Mouse (Mus musculus) gastrocnemius, postnatal 10 days (tissue): ENCODE results near the gene Pif1. TPM values are rescaled to one million over a fixed set of nuclear protein-coding genes. Genes with fewer than 3 reads are reported as not detected.

ENCODE experiments used
- DNase-seq: peaks from one replicate; pipeline ENCODE4 v3.0.0; 2021; ENCODE audit warnings: mixed read lengths
- long read RNA-seq, 2 experiments: library from polyadenylated mRNA; stranded (forward); transcript quantifications; one replicate each; pipeline ENCODE4 v2.0.0; 2021
- total RNA-seq, 2 experiments: library from RNA; stranded (reverse); gene quantifications; 2 replicates each; pipeline ENCODE4 v1.2.3; 2021

Pif1 gene
- total RNA-seq = 1 to 10 TPM in 1 of 2 experiments, under 1 TPM in 1; 0.92 to 1.4 TPM
- long read RNA-seq, experiment 1, partial matches to known transcripts = 2 of 6 reads
- long read RNA-seq, experiment 1, other reads (novel, unspliced or antisense) = 2 of 6 reads
- long read RNA-seq, experiment 2, partial matches to known transcripts = 0 of 4 reads
- long read RNA-seq, experiment 2, other reads (novel, unspliced or antisense) = 0 of 4 reads

- peak; percentile 76 for DNase-seq
Measured at GRCm38 (mm10) chr9:65586406-65587269, at the start of gene Pif1. Pif1 (plus strand) TSS chr9:65587160.

GRCm38 (mm10) chr9:65537901-65538630 lies 48.9 kb upstream of the Pif1 start:
- no peak for DNase-seq

- no peak for DNase-seq
Measured at GRCm38 (mm10) chr9:65539697-65540096, 47.3 kb upstream of the Pif1 start.

- no peak for DNase-seq
Measured at GRCm38 (mm10) chr9:65541126-65542068, 45.6 kb upstream of the Pif1 start.

DNA sequence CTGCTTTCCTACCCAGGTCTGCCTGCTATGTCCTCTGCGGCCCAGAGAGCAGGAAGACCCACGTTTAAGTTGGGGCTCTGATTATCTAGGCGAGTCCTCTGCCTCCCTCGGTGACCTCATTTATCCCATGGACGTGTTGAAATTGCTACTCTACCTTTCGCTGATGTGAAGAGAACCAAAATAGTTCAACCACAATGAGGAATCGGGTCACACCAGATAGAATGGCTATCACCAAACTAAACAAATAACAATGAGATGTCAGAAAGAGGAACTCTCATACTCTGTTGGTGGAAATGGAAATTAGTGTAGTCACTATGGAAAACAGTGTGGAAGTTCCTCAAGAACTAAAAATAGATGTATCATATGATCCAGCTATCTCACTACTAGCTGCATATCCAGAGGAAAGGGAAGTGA lies 44.8 kb upstream of the Pif1 start:
- DNase-seq = no peak

GRCm38 (mm10) chr9:65545635-65546412 lies 41.1 kb upstream of the Pif1 start:
- DNase-seq = no peak

DNA sequence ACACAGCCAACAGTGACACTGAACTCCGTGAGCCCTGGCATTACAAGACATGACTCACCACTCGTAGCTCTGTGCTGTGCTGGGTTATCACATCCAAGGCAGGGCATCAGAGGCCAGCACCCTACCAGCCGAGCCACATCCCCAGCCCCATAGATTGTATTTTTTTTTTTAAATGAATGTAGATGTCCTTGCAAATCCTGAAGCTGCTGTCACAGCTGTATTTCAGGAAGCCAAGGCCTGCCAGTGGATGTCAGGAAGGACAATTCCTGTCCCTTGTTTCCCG lies 40.6 kb upstream of the Pif1 start:
- no peak for DNase-seq

DNA sequence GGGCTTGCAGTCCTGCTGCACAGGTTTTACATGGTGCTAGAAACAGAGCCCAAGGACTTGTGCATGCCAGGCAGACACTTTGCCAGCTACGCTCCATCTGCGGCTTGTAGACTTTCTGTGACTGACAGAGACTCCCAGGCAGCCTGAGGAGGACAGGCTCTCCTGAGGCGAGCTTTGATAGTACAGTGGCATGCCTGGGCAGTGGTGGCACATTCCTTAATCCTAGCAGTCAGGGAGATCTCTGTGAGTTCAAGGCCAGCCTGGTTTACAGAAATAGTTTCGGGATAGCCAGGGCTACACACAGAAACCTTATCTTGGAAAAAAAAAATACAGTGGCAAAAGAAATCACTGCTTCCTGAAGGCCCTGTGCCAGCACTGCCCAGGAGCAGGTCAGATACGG lies 39.8 kb upstream of the Pif1 start:
- DNase-seq = no peak

DNA sequence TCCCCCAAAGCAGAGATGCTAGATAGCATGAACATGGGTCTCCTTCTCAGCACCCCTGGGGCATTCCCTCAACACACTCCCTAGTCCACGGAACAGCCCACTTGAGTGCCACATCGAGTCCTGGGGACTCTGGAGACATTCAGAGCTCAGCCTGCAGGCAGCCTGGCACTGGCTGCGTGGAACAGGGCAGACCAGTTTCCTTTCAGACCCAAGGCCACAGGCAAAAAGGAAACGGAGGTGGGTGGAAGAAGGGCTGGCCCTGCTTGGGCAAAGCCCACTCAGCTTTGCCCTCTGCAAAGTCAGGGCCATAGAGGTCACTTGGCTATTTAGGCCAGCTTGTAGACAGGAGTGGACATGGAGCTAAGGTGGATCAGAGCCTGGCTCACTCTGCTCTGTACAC lies 39.1 kb upstream of the Pif1 start:
- no peak for DNase-seq

GRCm38 (mm10) chr9:65548311-65548710 lies 38.6 kb upstream of the Pif1 start:
- DNase-seq = no peak

- no peak for DNase-seq
Measured at GRCm38 (mm10) chr9:65549139-65549538, 37.8 kb upstream of the Pif1 start.

DNA sequence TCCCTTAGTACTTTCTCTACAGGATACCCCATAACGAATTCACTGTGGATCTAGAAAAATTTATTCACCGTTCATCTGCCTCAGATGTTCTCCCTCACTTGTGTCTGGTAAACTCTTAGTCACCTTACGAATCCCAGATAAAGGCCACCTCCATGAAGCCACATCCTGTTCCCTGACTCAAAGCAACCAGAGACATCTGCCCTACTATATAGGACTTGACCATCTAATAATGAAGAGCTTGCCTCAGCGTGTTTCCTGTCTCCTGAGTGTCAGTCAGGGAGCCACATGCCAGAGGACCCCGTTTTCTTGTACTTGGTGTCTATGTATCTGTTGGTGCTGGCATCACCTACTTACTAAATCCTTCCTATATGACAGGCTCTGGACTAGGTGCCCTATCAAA lies 37.3 kb upstream of the Pif1 start:
- DNase-seq = no peak

DNA sequence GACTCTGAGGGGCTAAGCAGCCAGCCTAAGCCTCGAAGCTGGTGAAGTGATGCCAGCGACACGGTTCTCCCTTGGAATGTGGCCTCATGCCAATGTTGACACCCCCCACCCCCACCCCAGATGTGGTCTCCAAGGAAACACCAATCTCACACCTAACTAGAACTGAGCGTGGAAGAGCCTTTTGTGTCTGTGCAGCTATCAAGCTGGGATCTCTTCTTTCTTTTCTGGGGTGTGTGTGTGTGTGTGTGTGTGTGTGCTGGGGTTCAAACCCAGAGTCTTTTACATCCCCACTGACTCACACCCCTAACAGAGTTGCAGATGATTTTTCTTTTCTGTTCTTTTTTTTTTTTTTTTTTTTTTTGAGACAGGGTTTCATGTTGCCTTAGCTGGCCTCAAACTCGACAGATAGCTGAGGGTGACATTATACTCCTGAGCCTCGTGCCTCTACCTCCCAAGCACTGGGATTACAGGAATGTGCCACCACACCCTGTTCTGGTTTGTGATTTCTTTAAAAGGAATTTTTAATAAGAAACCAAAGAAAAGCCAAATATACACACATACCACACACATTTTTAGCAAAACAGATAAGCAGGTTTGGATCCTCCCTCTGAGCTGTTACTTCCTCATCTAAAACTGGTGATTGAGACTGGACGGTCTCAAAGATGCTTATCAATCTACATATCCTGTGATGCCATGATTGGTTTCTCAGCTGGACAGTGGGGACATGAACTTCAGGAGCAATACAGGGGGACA lies 36.7 kb upstream of the Pif1 start:
- DNase-seq = no peak

DNA sequence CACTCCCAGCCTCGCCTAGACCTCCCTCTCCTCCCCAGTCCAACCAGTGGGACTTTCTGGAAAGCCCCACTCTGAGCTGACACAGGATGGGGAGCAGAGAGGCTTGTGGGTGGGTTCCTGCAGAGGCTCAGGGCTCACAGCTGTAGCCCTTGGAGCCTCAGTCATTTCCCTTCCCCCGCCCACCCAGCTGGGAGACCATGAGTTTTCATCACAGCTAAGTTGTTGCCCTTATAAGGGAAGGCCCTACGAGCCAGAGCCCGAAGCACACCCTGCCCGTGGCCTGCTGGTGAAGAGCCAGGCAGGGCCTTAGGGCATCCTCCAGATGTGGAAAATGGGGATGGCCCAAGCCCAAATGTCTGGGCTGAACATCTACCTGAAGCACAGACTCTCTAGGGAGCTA lies 35.9 kb upstream of the Pif1 start:
- peak; percentile 67 for DNase-seq

GRCm38 (mm10) chr9:65552141-65552540 lies 34.8 kb upstream of the Pif1 start:
- no peak for DNase-seq

GRCm38 (mm10) chr9:65552711-65553110 lies 34.2 kb upstream of the Pif1 start:
- DNase-seq = no peak

DNA sequence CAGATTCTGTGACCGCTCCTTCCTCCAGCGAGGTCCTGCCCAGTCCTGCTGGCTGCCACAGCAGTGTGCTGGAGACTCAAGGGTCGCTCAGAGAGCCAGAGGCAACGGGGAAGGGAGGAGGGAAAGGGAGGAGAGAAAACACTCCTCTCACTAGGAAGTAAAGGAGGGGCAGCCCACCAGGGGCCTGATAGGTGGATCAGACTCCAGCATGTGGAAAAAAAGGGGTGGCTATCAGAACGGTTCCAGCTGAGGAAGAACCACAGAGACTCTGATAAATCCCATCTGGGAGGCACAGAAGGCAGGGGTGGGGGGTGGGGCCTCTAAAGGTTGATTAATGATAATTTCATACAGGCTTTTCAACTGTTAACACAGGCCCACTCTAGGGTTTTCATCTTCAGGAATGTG lies 32.0 kb upstream of the Pif1 start:
- DNase-seq = no peak

- DNase-seq = no peak
Measured at GRCm38 (mm10) chr9:65555621-65556020, 31.3 kb upstream of the Pif1 start.

GRCm38 (mm10) chr9:65556349-65556748 lies 30.6 kb upstream of the Pif1 start:
- no peak for DNase-seq

DNA sequence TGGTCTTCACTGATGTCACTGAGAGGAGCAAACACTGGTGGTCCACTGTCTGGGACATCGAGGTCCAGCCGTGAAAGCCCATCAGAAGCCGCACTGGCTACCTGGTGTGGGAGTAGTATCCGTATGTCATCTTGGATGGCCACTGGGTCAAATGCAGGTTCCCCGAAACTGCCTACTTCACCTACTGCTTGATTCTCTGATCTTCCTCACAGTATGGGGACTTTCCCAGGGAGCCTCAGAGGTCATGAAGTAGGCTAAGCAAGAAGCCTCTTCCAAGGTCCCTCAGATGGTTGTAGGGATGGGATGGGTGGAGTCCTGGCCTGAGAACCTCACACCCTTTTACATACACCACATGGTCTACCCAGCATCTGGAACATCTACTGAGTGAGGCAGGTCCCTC lies 30.0 kb upstream of the Pif1 start:
- no peak for DNase-seq

- no peak for DNase-seq
Measured at GRCm38 (mm10) chr9:65558806-65559205, 28.2 kb upstream of the Pif1 start.
